Mouse (Mus musculus) ES-Bruce4 (cell line): ENCODE data around the gene Etv2.

Experiments used
- CTCF ChIP-seq: IDR thresholded peaks from one replicate; pipeline ENCODE4 v1.8.1; 2011; ENCODE audit warnings: low read depth, low read length
- EP300 ChIP-seq: IDR thresholded peaks from 2 replicates; pipeline ENCODE4 v1.6.1; 2011; ENCODE audit warnings: low read depth, low read length; ENCODE audit not compliant: insufficient read depth
- POLR2A ChIP-seq: IDR thresholded peaks from one replicate; pipeline ENCODE4 v1.8.1; 2011; ENCODE audit warnings: low read length; ENCODE audit not compliant: insufficient read depth

DNA sequence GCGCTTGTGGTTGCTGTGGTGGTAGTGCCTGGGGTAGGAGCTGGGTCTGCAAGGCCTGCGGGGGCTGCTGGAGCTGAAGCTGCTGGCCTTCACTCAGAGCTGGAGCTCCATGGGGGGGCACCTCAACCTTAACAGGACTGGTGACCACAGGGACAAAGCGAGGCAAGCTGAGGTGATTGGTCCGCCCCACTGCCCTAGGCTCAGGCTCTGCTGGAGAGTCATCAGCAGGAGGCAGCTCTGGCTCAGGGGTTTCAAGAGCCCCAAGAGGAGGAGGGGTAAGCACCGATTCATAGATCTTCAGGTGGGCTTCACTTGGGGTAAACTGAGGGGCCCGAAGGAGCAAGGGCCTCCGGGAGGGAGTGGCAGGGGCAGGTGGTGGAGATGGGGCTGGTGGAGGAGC lies 50.5 kb downstream of the Etv2 start:
- no peak for TF ChIP-seq CTCF
- TF ChIP-seq POLR2A = no peak
- TF ChIP-seq EP300 = no peak
